Mouse (Mus musculus): ENCODE data around the gene Ap1m1. TPM values are rescaled to one million over a fixed set of nuclear protein-coding genes. Genes with fewer than 3 reads are reported as not detected.

Gene Ap1m1
- 242 and 254 TPM in 2 replicates for polyA plus RNA-seq (2012; rRNA removed)

DNA sequence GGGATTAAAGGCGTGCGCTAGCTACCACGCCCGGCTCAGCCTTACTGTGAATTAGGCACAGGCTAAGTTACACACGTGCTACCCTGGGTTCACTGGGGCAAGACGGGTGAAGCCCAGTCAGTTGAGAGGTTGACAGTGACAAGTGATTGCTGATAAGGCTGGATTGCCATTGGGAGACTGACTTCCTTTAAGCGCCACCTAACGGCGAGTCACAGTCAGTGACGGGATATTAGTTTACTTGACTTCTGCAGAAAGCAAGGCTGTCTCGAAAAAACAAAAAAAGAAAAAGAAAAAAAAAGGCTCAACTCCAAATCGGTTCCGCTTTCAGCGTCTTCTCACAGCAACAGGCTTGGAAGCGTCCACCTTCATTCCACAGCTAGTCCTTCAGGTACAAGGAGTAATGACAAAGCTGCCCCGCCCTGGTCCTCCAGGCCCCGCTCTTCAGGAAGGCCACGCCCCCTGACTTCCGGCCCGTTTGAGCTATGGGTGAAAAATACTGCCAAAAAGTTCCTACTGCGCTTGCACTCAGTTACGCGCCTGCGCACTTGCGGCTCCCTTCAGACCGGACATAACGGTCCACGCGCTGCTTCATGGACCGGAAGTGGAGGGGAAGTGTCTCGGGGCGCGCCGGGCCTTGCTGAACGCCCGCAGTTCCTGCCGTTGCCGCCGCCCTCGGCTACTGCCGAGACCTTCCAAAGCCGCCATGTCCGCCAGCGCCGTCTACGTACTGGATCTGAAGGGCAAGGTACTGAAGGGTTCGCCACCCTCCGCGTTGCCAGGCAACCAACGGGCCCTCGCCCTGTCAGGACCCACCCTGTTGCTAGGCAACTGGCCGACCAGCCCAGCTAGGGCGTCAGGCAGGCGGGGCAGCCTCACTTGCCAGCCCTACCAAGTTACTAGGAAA, at the start of gene Ap1m1:
TSS of gene Ap1m1 (plus strand) at position 520 of the 904 bp plus-strand sequence.
- peak; percentile 100 for DNase-seq (ENCODE audit: low read depth)
- TF ChIP-seq POLR2A (IDR thresholded peaks at IDR 0.05; ENCODE audit: borderline replicate concordance, extremely low read depth, insufficient read depth, insufficient read length, poor library complexity, severe bottlenecking) (peak; percentile 36; the same call in 1 of the 2 replicates), CTCF (IDR thresholded peaks at IDR 0.05; ENCODE audit: borderline replicate concordance, extremely low read depth, insufficient read depth, insufficient read length) (peak; percentile 75; the same call in 1 of the 2 replicates)

DNA sequence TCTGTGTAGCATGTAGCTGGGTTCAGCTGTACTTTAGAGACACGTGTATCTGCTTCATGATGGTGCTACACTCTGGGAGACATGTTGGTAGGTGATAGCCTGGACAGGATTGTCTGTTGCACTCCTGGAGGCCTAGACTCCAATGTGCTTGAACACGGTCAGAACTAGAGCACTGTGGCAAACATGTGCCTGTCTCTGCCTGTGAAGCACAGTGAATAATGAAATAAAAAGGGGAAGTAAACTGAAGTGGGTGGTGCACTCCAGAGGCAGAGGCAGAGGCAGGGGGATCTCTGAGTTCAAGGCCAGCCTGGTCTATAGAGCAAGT, 49.6 kb upstream of the Ap1m1 start:
- TF ChIP-seq CTCF (IDR thresholded peaks at IDR 0.05; ENCODE audit: borderline replicate concordance, extremely low read depth, insufficient read depth, insufficient read length) (no peak), POLR2A (IDR thresholded peaks at IDR 0.05; ENCODE audit: borderline replicate concordance, extremely low read depth, insufficient read depth, insufficient read length, poor library complexity, severe bottlenecking) (no peak)

DNA sequence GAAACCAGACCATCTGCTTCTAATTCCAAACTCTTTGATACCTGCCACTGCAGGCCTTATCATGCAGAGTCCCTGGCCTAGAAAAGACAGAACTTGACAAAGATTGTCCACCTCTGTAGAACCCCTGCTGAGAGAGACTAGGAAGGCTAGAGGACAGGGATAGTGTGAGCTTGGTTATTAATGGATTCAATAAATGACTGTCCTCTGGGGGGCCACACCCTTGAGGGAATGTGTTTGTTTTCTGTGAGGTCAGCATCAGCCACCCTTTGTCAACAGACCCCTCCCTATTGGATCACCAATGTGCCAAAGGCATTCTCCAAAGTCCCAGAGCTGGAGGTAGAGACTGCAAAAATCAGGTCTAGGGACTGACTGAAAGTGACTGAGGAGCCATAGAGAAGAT, 47.8 kb upstream of the Ap1m1 start:
- TF ChIP-seq POLR2A (IDR thresholded peaks at IDR 0.05; ENCODE audit: borderline replicate concordance, extremely low read depth, insufficient read depth, insufficient read length, poor library complexity, severe bottlenecking) (no peak), CTCF (IDR thresholded peaks at IDR 0.05; ENCODE audit: borderline replicate concordance, extremely low read depth, insufficient read depth, insufficient read length) (no peak)
- no peak for DNase-seq (ENCODE audit: low read depth)

More for the DNA sequence above, 49.6 kb upstream of the Ap1m1 start:
- no peak for DNase-seq (ENCODE audit: low read depth)

DNA sequence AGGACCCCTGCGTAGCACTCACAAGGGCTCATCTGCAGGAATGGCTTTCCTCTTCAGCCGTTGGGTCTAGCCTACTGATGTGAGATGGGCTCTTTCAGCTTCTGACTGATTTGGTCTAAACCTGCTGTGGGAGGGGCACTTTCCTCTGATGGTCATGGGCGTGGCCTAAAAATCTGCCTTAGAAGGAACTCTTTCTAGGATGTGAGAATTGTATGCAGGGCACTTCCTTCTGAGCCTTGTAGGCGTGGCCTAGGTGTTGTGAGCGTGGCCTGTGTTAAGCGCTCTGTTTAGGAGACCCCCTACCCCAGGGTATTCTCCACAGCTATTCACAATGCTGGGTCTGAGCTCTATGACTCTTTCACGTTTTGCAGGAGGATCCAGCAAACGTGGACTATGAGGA, 41.8 kb upstream of the Ap1m1 start:
- DNase-seq (ENCODE audit: low read depth): no peak
- TF ChIP-seq CTCF (IDR thresholded peaks at IDR 0.05; ENCODE audit: borderline replicate concordance, extremely low read depth, insufficient read depth, insufficient read length) (no peak), POLR2A (IDR thresholded peaks at IDR 0.05; ENCODE audit: borderline replicate concordance, extremely low read depth, insufficient read depth, insufficient read length, poor library complexity, severe bottlenecking) (no peak)

DNA sequence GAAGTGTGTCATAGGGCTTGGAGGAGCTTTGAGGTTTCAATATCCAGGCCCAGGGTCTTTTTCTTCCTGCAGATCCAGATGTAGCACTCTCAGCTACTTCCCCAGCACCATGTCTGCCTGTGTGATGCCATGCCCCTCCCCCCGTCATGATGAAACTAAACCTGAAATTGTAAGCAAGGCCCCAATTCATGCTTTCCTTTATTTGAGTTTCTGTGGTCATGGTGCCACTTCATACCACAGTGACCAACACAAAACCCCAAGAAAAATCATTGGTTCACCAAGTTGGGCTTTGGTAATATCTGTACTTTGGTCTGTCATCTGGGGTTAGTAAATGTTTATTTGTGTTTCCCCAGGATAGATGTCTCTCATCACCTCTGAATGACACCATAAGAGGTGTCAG, 31.2 kb upstream of the Ap1m1 start:
- no peak for DNase-seq (ENCODE audit: low read depth)
- TF ChIP-seq CTCF (IDR thresholded peaks at IDR 0.05; ENCODE audit: borderline replicate concordance, extremely low read depth, insufficient read depth, insufficient read length) (no peak), POLR2A (IDR thresholded peaks at IDR 0.05; ENCODE audit: borderline replicate concordance, extremely low read depth, insufficient read depth, insufficient read length, poor library complexity, severe bottlenecking) (no peak)

DNA sequence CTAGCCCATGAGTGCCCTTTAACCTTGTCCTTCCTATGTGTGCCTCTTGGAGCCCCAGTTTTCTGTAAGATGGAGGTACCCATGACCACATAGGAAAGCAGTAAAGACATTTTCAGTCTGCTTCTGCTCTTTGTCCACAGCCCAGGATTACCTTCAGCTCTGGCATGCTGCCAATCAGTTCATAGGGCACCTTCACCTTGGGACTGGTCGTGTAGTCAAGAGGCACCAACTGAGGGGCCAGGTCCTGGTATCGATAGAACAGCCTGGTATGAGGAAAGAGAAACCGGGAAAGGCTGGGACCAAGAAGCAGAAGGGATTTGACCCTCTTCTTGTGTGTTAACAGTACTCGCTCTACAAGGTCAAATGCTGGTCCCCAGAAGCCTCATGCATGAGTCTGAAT, 29.6 kb upstream of the Ap1m1 start:
- TF ChIP-seq POLR2A (IDR thresholded peaks at IDR 0.05; ENCODE audit: borderline replicate concordance, extremely low read depth, insufficient read depth, insufficient read length, poor library complexity, severe bottlenecking) (no peak), CTCF (IDR thresholded peaks at IDR 0.05; ENCODE audit: borderline replicate concordance, extremely low read depth, insufficient read depth, insufficient read length) (no peak)
- no peak for DNase-seq (ENCODE audit: low read depth)

DNA sequence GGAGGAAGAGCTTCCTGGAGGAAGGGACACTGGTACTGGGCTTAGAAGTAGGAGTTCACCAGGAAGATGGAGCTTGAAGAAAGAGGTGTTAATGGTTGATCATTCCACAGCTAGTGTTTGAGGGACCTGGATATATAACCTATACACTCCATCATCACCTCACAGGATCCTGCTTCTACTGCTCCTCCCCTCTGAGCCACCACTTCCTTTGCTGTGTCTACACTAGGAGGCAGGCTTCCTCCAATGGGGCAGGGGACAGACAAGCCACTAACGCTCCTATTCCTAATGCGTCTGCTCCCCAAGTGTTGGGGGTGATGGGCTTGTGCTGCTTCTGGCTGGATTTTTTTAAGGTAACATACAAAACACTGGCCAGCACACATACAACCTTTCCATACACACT, 29.1 kb upstream of the Ap1m1 start:
- TF ChIP-seq CTCF (IDR thresholded peaks at IDR 0.05; ENCODE audit: borderline replicate concordance, extremely low read depth, insufficient read depth, insufficient read length) (no peak), POLR2A (IDR thresholded peaks at IDR 0.05; ENCODE audit: borderline replicate concordance, extremely low read depth, insufficient read depth, insufficient read length, poor library complexity, severe bottlenecking) (no peak)
- no peak for DNase-seq (ENCODE audit: low read depth)

DNA sequence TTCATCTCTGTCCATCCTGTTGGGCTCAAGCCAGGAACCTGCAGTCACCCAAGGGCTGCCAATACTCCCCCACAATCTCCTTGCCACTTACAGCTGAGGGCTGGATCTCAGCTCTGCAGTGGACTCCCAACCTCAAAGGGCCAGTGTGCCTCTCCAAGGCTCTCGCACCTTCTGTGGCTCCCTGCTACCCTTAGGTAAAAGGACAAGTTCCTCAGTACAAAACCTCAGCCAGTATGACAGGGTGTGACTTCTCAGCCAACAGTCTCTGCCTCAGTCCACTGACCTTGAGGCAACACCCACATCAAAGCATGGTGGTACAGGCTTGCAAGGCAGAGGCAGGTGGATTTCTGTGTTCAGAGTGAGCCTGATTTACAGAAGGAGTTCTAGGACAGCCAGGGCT, 28.0 kb upstream of the Ap1m1 start:
- TF ChIP-seq POLR2A (IDR thresholded peaks at IDR 0.05; ENCODE audit: borderline replicate concordance, extremely low read depth, insufficient read depth, insufficient read length, poor library complexity, severe bottlenecking) (no peak), CTCF (IDR thresholded peaks at IDR 0.05; ENCODE audit: borderline replicate concordance, extremely low read depth, insufficient read depth, insufficient read length) (no peak)
- DNase-seq (ENCODE audit: low read depth): no peak

DNA sequence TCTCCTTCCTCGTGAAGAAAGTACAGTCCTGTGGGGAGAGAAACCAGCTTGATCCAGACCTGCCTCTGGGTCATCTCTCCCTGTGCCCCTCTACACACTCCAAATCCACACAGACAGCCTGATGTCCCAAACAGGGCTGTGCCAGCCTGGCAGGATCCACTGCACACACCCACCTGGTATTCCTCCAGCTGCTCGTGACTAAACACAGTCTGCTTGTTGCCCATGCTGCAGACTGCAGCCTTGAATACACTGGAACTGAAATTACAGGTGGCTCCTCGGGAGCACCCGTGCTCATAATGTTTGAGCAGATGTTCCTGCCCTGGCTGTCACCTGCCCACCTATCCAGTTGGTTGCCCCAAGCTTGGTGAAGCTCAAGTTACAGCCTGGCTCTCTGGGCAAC, 27.1 kb upstream of the Ap1m1 start, which contains the start of gene Cib3:
TSS of gene Cib3 (minus strand) at position 87 of the 400 bp plus-strand sequence.
- no peak for DNase-seq (ENCODE audit: low read depth)
- no peak for TF ChIP-seq CTCF (IDR thresholded peaks at IDR 0.05; ENCODE audit: borderline replicate concordance, extremely low read depth, insufficient read depth, insufficient read length)
- no peak for TF ChIP-seq POLR2A (IDR thresholded peaks at IDR 0.05; ENCODE audit: borderline replicate concordance, extremely low read depth, insufficient read depth, insufficient read length, poor library complexity, severe bottlenecking)

DNA sequence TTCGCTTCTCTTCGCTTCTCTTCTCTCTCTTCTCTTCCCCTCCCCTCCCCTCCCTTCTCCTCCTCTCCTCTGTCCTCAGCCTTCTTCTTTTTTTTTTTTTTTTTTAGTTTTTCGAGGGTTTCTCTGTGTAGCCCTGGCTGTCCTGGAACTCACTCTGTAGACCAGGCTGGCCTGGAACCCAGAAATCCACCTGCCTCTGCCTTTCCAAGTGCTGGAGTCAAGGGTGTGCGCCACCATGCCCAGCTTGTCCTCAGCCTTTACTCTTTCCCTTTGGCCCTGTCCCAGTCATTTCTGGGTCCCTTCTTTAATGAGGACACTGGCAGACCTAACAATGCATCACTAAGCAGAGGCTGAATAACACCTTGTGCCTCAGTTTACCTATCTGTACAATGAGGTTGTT, 26.3 kb upstream of the Ap1m1 start, which contains the start of gene Gm11034:
TSS of gene Gm11034 (minus strand) at position 101 of the 400 bp plus-strand sequence.
- DNase-seq (ENCODE audit: low read depth): no peak

DNA sequence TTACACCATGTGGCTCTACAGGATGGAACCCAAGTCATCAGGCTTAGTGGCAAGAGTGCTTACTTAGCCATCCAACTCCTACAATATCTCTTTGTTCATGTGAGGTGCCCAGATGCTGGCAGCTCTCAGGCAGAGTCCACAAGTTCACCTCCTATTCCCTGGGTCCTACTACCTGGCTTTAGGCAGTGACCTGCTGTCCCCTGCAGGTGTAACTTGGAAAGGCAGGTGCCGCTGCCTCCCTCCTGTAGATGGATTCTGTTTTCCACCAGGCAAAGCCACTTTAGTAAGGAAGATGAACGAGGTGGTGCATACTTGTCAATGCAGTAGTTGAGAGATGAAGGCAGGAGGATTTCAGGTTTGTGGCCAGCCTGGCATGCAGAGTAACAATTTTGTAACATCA, 24.8 kb upstream of the Ap1m1 start:
- DNase-seq (ENCODE audit: low read depth): no peak
- no peak for TF ChIP-seq POLR2A (IDR thresholded peaks at IDR 0.05; ENCODE audit: borderline replicate concordance, extremely low read depth, insufficient read depth, insufficient read length, poor library complexity, severe bottlenecking)
- peak; percentile 3; the same call in 1 of the 2 replicates for TF ChIP-seq CTCF (IDR thresholded peaks at IDR 0.05; ENCODE audit: borderline replicate concordance, extremely low read depth, insufficient read depth, insufficient read length)

More for the DNA sequence above, 26.3 kb upstream of the Ap1m1 start, which contains the start of gene Gm11034:
- no peak for TF ChIP-seq CTCF (IDR thresholded peaks at IDR 0.05; ENCODE audit: borderline replicate concordance, extremely low read depth, insufficient read depth, insufficient read length)
- TF ChIP-seq POLR2A (IDR thresholded peaks at IDR 0.05; ENCODE audit: borderline replicate concordance, extremely low read depth, insufficient read depth, insufficient read length, poor library complexity, severe bottlenecking): no peak

DNA sequence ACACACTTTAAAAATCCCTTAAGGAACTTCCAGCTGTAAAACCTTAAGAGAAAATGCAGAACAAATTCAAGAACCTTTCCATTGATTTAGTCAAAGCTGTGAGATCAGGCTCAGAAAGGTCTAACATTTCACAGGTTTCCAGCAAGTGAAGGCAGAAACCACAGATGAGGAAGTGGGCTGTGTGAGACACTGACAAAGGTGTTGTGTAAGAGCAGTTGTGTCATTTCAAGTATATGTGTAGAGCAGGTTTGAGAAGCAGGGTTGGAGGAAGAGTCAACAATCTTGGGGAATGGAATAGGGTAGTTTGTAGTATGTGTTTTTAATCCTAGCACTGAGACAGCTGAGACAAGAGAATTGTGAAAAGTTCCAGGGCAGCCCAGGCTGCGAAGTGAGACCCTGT, 23.9 kb upstream of the Ap1m1 start:
- no peak for TF ChIP-seq CTCF (IDR thresholded peaks at IDR 0.05; ENCODE audit: borderline replicate concordance, extremely low read depth, insufficient read depth, insufficient read length)
- TF ChIP-seq POLR2A (IDR thresholded peaks at IDR 0.05; ENCODE audit: borderline replicate concordance, extremely low read depth, insufficient read depth, insufficient read length, poor library complexity, severe bottlenecking): no peak
- no peak for DNase-seq (ENCODE audit: low read depth)

Measured in brain, embryonic 14.5 days (tissue).